Mouse (Mus musculus) T-helper 1 cell (primary cell): ENCODE data around the gene Usp29.

Experiments used
- in situ Hi-C: fragments of 300-600 bp; cut with MboI, MseI; formaldehyde crosslinking; loops from one replicate; pipeline ENCODE4 v1.15.1; 2025; ENCODE audit warnings: high pct_unique_total_duplicates

Gene Usp29

DNA sequence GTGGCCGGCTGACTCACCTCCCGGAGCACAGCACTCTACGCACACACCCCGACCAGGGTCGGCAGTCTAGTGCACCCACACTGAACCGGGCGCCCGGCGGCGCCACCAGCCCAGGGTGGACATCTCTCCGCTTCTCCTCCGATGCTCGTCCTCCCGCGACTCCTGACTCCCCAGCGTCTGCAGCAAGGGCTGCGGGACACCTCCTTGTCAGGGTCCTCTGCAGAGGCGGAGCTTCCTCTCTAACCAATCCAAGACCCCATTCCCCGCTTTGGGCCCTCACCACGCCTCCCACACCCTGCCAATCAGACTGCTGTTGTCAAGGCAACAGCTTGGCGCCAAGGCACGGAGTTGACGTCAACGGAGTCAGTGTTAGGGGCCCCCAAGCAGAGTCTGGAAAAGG is at the start of gene Usp29, which contains the start of gene Peg3:
Usp29 (plus strand) TSS at position 338 of the 400 bp plus-strand sequence.
Peg3 (minus strand) TSS at position 191 of the 400 bp plus-strand sequence.
- in situ Hi-C loops = no loop called here

DNA sequence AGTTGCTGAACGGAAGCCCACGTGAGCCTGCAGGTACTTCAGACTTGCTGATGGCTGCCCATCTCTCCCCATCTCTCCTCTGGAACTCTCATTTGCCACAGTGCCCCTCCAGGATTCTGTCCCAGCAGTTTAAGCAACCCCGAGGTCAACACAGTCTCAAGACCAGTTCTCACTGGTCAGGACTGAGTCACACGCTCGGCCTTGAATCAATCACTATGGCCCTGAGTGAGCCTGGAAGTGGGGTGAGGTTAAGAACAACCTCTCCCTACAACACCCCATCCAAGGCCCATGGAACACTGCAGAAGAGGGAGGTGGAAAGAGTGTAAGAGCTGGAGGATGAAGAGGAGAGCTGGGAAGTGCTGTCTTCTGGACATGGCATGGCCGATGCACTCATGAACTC is 44.9 kb upstream of the Usp29 start:
- in situ Hi-C loops = no loop called here

DNA sequence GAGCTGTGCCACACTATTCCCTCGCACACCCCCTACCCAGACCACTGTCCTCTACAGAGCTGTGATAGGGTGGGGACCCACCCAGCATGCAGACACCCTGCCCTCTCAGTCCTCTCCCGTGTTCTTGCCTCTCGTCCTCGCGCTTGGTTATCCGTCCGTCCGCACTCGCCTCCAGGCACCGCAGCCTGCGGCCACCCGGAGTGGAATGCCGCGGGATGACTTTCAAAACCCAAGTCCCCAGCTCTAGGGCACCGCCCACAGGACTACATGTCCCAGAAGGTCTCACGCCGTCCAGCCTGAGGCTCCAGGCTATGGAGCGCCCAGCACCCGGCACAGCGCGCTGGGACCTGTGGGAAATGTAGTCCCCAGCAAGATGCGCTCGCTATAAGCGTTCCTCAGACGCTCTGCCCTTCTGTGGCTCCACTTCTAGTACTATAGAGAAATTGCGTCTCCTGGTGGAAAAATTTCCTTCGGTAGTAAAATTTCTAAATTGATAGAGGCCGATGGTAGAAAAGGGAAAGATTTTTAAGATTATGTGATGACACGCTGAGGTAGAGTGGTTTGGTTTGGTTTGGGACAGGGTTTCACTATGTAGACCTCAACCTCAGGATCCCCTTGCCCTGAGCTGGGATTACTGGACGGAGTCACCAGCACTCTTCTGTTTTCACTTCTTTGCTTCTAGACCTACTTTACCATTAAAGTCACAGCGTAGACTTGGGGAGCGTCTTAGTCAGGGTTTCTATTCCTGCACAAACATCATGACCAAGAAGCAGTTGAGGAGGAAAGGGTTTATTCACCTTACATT is 33.9 kb upstream of the Usp29 start, which contains the start of gene Zim1:
Zim1 (minus strand) TSS at position 210 of the 805 bp plus-strand sequence.
- in situ Hi-C loops = no loop called here

GRCm38 (mm10) chr7:6699230-6699629 is 31.1 kb upstream of the Usp29 start:
- in situ Hi-C loops = no loop called here

GRCm38 (mm10) chr7:6707416-6708015 is 22.9 kb upstream of the Usp29 start:
- in situ Hi-C loops = no loop called here

DNA sequence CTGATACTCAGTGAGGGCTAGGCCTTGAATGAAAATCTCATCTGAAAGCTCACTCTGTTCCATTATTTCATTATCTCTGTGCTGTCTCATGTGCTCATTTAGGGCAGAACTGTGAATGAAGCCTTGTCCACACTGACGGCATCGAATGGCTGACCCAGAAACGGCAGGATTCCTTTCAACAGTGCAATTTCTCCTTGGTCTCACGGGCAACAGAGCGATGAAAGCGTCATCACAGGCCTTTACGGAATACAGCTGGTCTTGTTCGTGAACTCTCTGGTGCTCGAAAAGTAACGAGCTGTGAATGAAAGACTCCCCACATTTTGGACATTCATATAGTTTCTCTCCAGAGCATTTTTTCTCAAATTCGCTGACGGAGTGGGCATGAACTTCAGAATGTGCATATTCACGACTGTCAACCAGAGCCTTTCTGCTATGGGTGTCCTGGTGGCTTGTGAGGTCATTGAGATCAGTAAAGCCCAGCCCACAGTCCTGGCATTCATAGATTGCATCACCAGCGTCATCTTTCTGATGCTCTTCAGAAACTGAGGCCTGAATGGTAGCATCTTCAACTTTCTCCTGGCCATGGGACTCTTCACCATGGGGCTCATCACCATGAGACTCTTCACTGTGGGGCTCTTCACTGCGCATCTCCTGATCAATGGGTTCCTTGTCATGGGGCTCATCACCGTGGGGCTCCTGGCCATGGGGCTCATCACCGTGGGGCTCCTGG is 21.8 kb upstream of the Usp29 start:
- in situ Hi-C loops = no loop called here

DNA sequence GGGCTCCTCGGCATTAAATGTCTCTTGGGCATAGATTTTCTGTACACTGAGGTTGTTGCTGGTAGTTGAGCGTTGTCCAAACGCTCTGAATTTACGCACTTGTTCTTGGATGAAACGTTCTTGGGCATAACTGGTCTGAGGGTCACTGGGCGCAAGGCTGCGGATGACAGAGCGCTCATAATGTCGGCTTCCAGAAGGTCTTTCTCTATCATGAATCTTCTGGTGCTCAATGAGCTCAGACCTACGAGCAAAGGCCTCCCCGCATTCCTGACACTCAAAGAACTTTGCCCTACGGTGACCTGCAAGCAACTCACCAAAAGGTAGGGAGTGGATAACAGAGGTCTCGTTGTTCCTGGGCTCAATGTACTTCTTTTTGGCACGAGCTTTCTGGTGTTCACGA is 21.0 kb upstream of the Usp29 start:
- in situ Hi-C loops = no loop called here

DNA sequence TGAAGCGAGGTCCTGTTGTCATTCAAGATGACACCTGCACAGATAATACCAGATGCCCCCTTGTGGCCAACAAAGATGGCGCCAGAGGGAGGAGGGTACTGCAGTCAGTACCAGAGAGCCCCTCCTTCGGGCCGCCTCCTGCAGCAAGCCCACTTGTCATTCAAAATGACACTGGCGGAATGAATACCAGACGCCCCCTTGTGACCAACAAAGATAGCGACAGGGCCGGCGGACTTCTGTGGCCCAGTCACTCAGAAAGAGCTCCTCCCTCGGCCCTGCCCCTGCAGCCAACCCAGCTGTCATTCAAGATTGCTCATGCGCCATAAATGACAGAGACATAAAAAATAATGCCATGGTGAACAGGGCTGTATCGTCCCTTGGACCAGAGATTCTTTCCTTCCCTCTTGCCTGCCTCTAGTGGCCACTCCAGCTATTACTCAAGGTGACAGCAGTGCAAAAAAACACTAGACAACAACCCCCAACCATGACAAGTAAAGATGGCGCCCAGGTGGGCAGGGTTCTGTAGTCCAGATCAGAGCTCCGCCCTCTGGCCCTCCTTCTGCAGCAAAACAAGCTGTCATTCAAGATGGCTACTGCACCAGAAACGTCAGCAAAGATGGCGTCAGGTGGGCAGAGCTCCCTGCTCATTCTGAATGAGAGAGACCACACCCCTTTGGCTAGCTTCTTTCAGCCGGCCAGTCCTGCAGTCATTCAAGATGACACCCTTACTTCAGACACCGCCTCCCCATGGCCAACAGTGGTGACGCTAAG is 2.8 kb upstream of the Usp29 start:
- in situ Hi-C loops = loop anchor here (5.0 kb wide), 1 partner anchor 370 kb away; no protein-coding TSS in a partner anchor

DNA sequence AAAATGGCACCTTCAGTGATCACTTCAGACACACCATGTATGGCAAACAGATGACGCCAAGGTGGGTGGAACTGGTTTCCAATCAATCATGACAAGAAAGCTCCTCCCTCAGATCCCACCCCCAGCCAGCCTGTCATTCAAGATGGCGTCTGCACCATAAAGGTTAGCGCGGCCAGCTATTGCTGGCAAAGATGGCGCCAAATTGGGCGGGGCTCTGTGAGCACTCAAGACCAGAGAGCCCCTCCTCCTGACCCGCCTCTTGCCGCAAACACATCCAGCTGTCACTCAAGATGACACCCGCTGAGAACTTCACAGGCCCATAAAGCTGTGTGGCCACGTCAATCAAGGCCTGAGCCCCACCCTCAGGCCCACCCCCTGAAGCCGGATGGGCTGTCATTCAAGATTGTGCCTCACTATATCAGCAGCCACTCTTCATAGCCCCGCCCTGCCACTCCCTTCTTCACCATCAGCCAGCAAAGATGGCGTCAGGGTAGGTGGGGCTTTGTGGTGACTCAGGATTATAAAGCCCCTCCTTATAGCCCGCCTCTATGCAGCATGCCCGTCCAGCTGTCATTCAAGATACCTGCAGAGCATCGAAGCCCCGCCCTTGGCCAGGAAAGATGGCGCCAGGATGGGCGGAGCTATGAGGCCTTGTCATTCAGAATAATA is 2.0 kb upstream of the Usp29 start:
- in situ Hi-C loops = loop anchor here (5.0 kb wide), 1 partner anchor 371 kb away; no protein-coding TSS in a partner anchor

- in situ Hi-C loops = loop anchor here (5.0 kb wide), 1 partner anchor 372 kb away; no protein-coding TSS in a partner anchor
Observed at GRCm38 (mm10) chr7:6729061-6729817, 1.1 kb upstream of the Usp29 start.

GRCm38 (mm10) chr7:6730801-6731200 is 423 bp downstream of the Usp29 start:
- in situ Hi-C loops = no loop called here

DNA sequence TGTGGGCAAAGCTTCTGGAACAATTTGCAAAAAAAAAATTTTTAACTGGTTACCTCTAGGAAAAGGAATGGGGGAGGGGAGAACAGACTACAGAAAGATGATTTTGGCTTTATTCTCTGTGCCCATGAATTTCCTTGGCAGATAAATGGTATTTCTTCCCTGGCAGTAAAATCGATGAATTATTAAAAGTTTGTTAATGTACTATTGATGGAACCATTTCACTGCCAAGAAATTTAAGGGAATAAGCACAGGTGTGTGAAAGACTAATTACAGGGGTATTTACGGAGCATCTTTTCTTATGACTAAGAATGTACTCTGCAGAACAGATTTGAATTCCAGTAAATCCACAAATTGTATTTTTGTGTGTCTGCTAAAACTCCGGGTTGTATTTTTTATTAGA is 995 bp downstream of the Usp29 start:
- in situ Hi-C loops = no loop called here

DNA sequence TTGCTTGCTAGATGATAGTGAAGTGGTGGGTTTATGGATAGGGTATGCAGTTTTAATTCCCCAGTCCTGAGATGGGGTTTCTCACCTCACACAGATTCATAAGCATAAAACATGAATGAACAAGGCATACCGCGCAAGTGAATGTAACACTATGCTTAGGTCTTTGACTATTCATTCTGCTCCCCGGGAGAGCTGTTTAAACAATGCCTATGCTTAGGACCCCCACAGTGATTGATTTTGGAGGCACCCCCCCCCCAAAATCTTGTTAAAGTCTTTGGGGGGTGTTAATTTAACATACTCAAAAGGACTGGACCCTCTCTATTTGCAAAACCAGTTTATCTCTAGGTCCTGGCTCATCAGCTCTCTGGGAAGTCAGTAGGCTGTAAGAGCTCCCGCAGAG is 1.6 kb downstream of the Usp29 start:
- in situ Hi-C loops = no loop called here

DNA sequence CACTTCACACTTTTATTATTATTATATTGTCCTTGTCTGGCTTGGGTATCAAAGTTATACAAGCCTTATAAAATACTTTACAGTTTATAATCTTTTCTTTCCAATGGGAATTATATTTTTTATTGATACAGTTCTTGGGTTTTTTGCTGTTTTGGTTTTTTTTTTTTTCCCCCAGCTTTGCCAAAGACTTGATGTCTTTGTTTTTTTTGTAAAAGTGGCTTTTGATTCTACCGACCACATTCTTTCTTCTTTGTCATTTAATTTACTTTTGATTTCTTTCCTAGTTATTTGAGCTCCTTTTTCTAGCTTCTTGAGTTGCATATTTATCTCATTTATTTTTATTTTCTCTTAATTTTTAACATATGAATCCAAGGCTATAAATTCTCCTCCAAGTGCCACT is 5.7 kb downstream of the Usp29 start:
- in situ Hi-C loops = no loop called here

DNA sequence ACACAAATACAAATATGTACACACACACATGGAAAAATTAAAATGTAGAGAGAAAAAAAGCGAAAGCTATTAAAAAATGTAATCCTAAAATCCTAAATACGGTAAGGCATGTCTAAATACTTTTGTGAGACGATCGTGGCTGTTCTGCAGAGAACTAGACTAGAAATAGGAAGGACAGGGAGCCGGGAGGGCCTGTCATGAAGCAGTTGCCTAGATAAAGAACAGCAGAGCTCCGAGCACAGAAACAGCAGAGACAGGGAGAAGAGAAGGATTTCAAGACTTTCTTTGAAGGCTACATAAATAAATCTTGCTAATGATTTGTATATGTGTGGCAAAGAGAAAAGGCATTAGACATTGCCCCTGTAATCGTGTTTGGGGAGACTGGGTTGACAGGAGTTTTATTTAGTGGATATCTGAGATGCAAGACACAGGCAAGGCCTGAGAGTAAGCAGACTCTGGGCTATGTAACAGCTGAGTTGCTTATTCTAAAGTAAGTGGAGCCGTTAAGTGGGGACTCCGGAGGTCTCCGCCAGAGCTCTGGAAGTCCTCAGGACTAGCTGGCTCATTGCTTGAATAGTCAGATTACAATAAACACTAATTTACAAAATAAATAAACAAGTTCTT is 14.0 kb downstream of the Usp29 start:
- in situ Hi-C loops = no loop called here

DNA sequence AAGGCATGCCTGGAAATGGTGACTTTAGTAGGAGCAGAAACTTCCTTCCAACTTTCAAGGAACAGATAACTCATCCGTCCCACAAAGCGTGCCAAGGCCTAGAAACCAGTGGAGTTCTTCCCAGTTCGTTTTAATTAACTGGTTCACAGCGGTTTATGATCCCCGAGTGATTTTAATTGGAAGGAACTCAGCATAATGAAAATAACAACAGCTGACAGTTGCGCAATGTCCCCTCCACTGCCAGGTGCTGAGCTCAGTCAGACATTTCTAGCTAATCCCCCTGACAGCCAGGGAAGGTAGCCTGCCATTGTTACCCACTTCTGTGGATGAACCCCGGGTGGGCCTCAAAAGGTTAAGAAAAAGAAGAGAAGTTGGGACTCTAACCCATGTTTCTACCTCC is 18.8 kb downstream of the Usp29 start:
- in situ Hi-C loops = no loop called here

DNA sequence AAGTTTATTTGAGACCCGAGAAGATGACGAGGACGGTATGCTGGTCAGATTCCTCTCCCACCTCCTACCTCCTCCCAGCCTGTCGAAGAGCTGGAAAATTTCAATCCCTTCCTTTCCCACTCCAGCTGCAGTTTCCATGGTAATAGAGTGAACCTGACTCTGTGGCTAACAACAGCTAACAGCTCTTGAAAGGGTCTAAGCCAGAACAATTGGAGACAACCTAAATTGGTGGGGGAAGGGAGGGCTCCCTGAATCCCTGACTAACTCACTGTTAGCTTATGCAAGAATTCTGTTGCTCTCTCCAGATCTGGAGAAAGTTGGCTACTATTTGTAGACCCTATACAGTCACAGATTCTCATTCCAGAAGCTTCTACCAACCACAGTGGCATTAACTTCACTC is 23.1 kb downstream of the Usp29 start:
- in situ Hi-C loops = no loop called here

- in situ Hi-C loops = no loop called here
Observed at GRCm38 (mm10) chr7:6756777-6757291, 26.5 kb downstream of the Usp29 start.

DNA sequence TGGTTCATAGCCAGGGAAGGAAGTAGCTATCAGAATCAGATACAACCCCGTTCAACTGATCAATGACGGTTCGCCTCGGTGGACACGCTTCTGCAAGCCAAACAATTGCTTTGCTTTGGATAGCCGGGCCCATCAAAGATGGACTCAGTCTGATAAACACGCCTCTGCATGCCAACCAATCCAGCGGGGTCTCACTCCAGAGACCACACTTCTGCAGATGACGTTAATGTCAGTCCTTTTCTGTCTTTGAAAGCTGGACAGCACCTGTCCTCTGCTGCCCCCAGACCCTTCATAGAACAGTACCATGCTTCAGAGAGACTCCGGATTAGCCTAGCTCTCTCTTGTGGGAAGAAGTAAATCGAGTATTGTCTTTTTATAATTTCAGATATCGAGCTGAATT is 29.3 kb downstream of the Usp29 start:
- in situ Hi-C loops = no loop called here

DNA sequence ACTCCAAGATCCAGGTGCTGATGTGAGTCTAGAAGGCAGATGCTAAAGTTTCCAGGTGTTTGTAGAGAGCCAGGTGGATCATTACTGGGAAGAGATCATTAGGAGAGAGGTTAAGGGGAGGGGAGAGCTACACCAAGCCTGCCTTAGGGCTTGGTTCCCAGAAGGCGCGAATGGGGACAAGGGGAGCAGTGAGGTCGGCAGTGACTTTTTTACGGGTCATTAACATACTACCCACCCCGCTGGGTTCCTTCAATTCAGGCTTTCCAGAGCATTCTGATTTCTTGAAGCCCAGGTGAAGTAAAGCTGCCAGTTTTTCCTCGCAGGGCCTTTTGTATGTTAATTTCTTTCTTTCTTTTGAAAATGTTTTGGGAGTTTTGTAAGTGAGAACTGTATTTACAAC is 29.8 kb downstream of the Usp29 start:
- in situ Hi-C loops = no loop called here
